Mouse (Mus musculus): ENCODE data around the gene Ust.

- no peak for TF ChIP-seq CTCF (IDR thresholded peaks at IDR 0.05; ENCODE audit: borderline replicate concordance, insufficient read depth, low read length)
- TF ChIP-seq POLR2A (IDR thresholded peaks at IDR 0.05; ENCODE audit: low read depth, low read length): no peak
Observed at GRCm38 (mm10) chr10:8511760-8512159, 6.9 kb downstream of the Ust start.
